Mouse (Mus musculus) erythroblast, embryonic 14.5 days (primary cell): ENCODE data around the gene Cltc. TPM values are rescaled to one million over a fixed set of nuclear protein-coding genes. Genes with fewer than 3 reads are reported as not detected.
A peak's percentile ranks its signal among the peaks of the same experiment; 100 is the strongest.
"Not testable (repeated sequence)": the region's sequence is repeated elsewhere in the genome, so short reads cannot be mapped to it uniquely, and the experiment has no call there.

Experiments
- H3K27me3 ChIP-seq: 2 replicates; pipeline ENCODE4 v1.6.1; 2012; ENCODE audit warnings: inconsistent platforms; ENCODE audit not compliant: control insufficient read depth
- H3K36me3 ChIP-seq: 2 replicates; pipeline ENCODE4 v1.6.1; 2012; ENCODE audit warnings: mild to moderate bottlenecking, inconsistent platforms; ENCODE audit not compliant: control insufficient read depth
- H3K4me1 ChIP-seq: 2 replicates; pipeline ENCODE4 v1.6.1; 2012; ENCODE audit warnings: inconsistent platforms; ENCODE audit not compliant: control insufficient read depth
- H3K4me3 ChIP-seq: replicated peaks from 2 replicates; pipeline ENCODE3; 2012; ENCODE audit warnings: moderate library complexity, mild to moderate bottlenecking, inconsistent platforms
- H3K9me3 ChIP-seq: 2 replicates; pipeline ENCODE4 v1.6.1; 2012; ENCODE audit warnings: low read length, inconsistent platforms, mixed read lengths; ENCODE audit not compliant: control insufficient read depth
- GATA1 ChIP-seq: IDR thresholded peaks from 2 replicates; pipeline ENCODE4 v1.6.1; 2012; ENCODE audit warnings: low read length, inconsistent platforms, mixed read lengths
- TAL1 ChIP-seq: IDR thresholded peaks from 3 replicates; pipeline ENCODE4 v1.6.1; 2012; ENCODE audit warnings: low read length, inconsistent platforms, mixed read lengths
- polyA plus RNA-seq: library from polyadenylated mRNA; stranded (reverse); fragments of >175 nt; gene quantifications from 2 replicates; pipeline ENCODE4 v1.2.3, GENCODE M21; 2012

Gene Cltc
- 3.4 and 4.8 TPM in 2 replicates for polyA plus RNA-seq

DNA sequence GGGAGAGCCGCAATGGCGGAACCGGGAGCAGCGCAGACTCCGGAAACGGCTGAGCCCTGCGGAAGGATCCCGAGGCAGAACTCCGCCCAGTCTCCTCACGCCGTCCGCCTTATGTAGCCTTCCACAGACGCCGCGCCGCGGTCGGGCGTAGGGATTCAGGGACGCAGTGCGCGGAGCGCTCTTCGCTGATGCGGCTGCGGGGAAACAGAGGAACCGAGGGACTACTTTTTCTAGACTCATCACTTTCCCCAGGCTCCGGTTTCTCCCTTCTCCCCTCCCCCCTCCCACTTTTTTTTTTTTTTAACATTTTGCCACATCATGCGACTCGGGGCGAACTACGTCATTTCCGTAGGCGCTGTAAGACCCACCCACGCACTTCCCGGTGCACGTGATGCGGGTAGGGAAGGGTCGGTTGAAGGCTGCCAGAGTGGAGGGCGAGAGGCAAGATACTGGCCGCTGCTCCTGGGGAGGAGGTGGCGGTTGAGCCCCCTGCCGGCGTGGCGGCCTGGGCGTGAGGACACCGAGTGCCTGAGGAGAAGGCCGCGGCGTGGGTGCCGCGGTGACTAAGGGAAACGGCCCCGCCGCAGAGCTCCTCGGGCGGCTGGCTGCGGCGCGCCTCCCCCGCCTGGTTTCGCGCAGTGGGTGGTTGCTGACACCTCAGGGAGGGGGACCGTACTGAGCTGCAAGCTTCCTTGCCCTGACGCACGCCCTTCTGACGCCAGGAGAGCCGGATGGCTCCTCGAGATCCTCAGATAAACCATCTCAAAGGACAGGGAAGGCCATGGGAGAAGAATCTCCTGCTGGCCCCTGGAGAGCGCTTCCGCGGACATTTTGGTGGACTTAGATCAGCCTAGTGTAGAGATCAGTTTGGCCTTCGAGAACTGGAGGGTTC is at the start of gene Cltc:
TSS of gene Cltc (minus strand) at position 86 of the 892 bp plus-strand sequence.
- Histone ChIP-seq H3K36me3 (peaks cover 32% of the 10 kb centered on the region), H3K9me3 (no peaks in the 10 kb centered on the region), H3K4me1 (peaks cover 69% of the 10 kb centered on the region), H3K4me3 (peak within 1 kb of the TSS; percentile 70), H3K27me3 (no peaks in the 10 kb centered on the region)
- TF ChIP-seq GATA1 = peak; percentile 57; the same call in 1 of the 2 replicates
- TF ChIP-seq TAL1 = no peak

GRCm38 (mm10) chr11:86807001-86807477 is 49.7 kb upstream of the Cltc start:
- H3K27me3 ChIP-seq = peaks cover 20% of the 10 kb centered on the region
- peak overlapping the region; percentile 85 for H3K4me3 ChIP-seq
- peaks cover 21% of the 10 kb centered on the region for H3K36me3 ChIP-seq
- H3K4me1 ChIP-seq = peaks cover 18% of the 10 kb centered on the region
- H3K9me3 ChIP-seq = peaks cover 7% of the 10 kb centered on the region
- TF ChIP-seq TAL1 = no peak
- no peak for TF ChIP-seq GATA1

GRCm38 (mm10) chr11:86794161-86794560 is 36.8 kb upstream of the Cltc start:
- TF ChIP-seq GATA1 = no peak
- Histone ChIP-seq H3K27me3 (no peaks in the 10 kb centered on the region), H3K36me3 (peaks cover 45% of the 10 kb centered on the region), H3K4me1 (no peaks in the 10 kb centered on the region), H3K4me3 (no peak overlapping the region), H3K9me3 (no peaks in the 10 kb centered on the region)

DNA sequence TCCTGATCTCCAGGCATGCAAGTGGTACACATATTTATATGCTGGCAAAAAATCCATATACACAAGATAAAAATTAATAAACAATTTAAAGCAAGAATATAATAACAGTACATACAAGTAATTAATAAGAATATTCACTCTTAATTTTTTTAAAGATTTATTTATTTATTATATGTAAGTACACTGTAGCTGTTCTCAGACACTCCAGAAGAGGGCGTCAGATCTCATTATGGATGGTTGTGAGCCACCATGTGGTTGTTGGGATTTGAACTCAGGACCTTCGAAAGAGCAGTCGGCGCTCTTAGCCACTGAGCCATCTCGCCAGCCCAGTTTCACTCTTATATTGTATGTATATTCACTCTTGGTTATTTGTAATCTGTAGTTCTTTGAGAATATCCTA is 30.1 kb upstream of the Cltc start:
- not testable (repeated sequence) for H3K27me3 ChIP-seq, H3K4me3 ChIP-seq, H3K9me3 ChIP-seq, H3K4me1 ChIP-seq
- peaks cover 53% of the 10 kb centered on the region for H3K36me3 ChIP-seq

GRCm38 (mm10) chr11:86785767-86786166 is 28.4 kb upstream of the Cltc start:
- peaks cover 61% of the 10 kb centered on the region for H3K36me3 ChIP-seq
- no peak for TF ChIP-seq TAL1

GRCm38 (mm10) chr11:86769884-86770283 is 12.5 kb upstream of the Cltc start:
- no peak overlapping the region for H3K4me3 ChIP-seq

More at GRCm38 (mm10) chr11:86785767-86786166, 28.4 kb upstream of the Cltc start:
- H3K4me3 ChIP-seq = no peak overlapping the region
- no peaks in the 10 kb centered on the region for H3K4me1 ChIP-seq
- H3K27me3 ChIP-seq = no peaks in the 10 kb centered on the region
- H3K9me3 ChIP-seq = no peaks in the 10 kb centered on the region

GRCm38 (mm10) chr11:86764501-86764900 is 7.1 kb upstream of the Cltc start:
- H3K4me3 ChIP-seq = no peak overlapping the region

More at GRCm38 (mm10) chr11:86769884-86770283, 12.5 kb upstream of the Cltc start:
- Histone ChIP-seq H3K4me1 (no peaks in the 10 kb centered on the region; the same call in 1 of the 2 replicates), H3K27me3 (no peaks in the 10 kb centered on the region), H3K9me3 (no peaks in the 10 kb centered on the region), H3K36me3 (peaks cover 45% of the 10 kb centered on the region)
- TF ChIP-seq TAL1 (no peak), GATA1 (no peak)

DNA sequence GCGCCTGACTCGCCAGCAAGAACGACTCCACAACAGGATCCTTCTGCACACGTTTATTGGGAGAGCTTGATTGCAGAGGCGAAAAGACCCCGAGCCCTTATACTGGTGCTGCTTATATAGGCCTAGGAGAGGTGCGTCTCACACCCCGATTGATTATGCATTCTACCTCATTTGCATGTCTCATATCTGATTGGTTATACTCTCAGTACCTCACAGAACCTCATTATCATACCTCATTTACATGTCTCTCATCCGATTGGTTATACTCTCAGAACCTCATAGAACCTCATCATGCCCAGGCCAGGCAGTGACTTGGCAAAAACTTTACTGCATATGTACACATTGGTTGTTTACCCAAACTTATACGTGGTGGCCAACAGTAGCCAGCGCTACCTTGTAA is 5.8 kb upstream of the Cltc start:
- peaks cover 45% of the 10 kb centered on the region for H3K4me1 ChIP-seq
- H3K9me3 ChIP-seq, H3K4me3 ChIP-seq, H3K36me3 ChIP-seq, H3K27me3 ChIP-seq: not testable (repeated sequence)

More at GRCm38 (mm10) chr11:86764501-86764900, 7.1 kb upstream of the Cltc start:
- no peak for TF ChIP-seq TAL1
- no peak for TF ChIP-seq GATA1
- H3K36me3 ChIP-seq = peaks cover 7% of the 10 kb centered on the region
- H3K9me3 ChIP-seq = no peaks in the 10 kb centered on the region; the same call in 1 of the 2 replicates
- peaks cover 31% of the 10 kb centered on the region for H3K4me1 ChIP-seq
- no peaks in the 10 kb centered on the region for H3K27me3 ChIP-seq

- Histone ChIP-seq H3K4me3 (no peak overlapping the region), H3K36me3 (peaks cover 7% of the 10 kb centered on the region), H3K4me1 (peaks cover 51% of the 10 kb centered on the region), H3K27me3 (no peaks in the 10 kb centered on the region), H3K9me3 (no peaks in the 10 kb centered on the region; the same call in 1 of the 2 replicates)
- TF ChIP-seq GATA1 = no peak
- TF ChIP-seq TAL1 = no peak
Observed at GRCm38 (mm10) chr11:86760357-86760756, 3.0 kb upstream of the Cltc start.
